In the genomic region with DNA sequence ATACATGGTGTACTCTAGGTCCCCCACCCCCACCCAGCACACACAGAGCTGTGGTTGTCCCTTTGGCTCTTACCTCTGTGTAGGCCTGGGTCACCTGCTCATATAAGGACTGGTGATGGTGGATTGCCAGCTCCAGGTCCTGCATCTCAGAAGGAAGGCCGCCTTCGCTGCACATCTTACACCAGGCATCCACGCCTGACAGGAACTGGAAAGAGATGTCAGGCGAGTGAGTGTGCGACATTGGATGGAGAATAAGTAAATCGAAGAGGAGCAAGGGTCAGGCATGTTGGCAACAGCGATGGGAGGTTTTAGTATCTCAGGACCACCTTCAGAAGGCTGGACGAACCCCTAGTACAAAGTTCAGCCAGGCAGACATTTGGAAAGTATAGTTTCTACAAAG, we compare ENCODE assay signal across 33 mouse cellular contexts.
"Had no signal": no experiment of that assay in that cellular context is flagged by ENCODE, and none has a peak within 500 bp of the region (broad histone marks: within the 10 kb centered on the region; RNA-seq: fewer than 3 reads in every experiment).

No protein-coding gene starts in this region.

- H3K4me2 ChIP-seq: heart, embryonic 12.5 days; heart, embryonic 13.5 days; heart, embryonic 15.5 days; hindbrain, embryonic 12.5 days; hindbrain, embryonic 13.5 days; hindbrain, embryonic 14.5 days; hindbrain, embryonic 15.5 days; intestine, embryonic 15.5 days; kidney, embryonic 15.5 days had no signal

- H3K9me3 ChIP-seq: heart, embryonic 13.5 days; heart, embryonic 15.5 days; hindbrain, embryonic 10.5 days; hindbrain, embryonic 12.5 days; hindbrain, embryonic 13.5 days; hindbrain, embryonic 15.5 days; intestine, embryonic 15.5 days; kidney, embryonic 15.5 days had no signal

- H3K36me3 ChIP-seq: heart, embryonic 12.5 days; heart, embryonic 15.5 days; intestine, embryonic 15.5 days had no signal

- H3K27me3 ChIP-seq: heart, embryonic 12.5 days; heart, embryonic 13.5 days; heart, embryonic 15.5 days; hindbrain, embryonic 12.5 days; hindbrain, embryonic 15.5 days; intestine, embryonic 15.5 days; kidney, embryonic 15.5 days had no signal

- H3K4me1 ChIP-seq: intestine, embryonic 15.5 days; kidney, embryonic 15.5 days had no signal

- H3K27ac ChIP-seq: heart, embryonic 13.5 days; heart, embryonic 15.5 days; hindbrain, embryonic 10.5 days; hindbrain, embryonic 12.5 days; hindbrain, embryonic 13.5 days; hindbrain, embryonic 14.5 days; hindbrain, embryonic 15.5 days; hindbrain, postnatal 0 days; intestine, embryonic 15.5 days; kidney, embryonic 15.5 days; kidney, postnatal 0 days; layer of hippocampus, adult 2 months; left cerebral cortex, adult 2 months had no signal

- H3K4me3 ChIP-seq: heart, embryonic 12.5 days; heart, embryonic 13.5 days; heart, embryonic 15.5 days; hindbrain, embryonic 10.5 days; hindbrain, embryonic 12.5 days; hindbrain, embryonic 13.5 days; hindbrain, embryonic 15.5 days; intestine, embryonic 15.5 days; kidney, embryonic 15.5 days; layer of hippocampus, adult 2 months; left cerebral cortex, adult 2 months had no signal

- H3K9ac ChIP-seq: heart, embryonic 12.5 days; heart, embryonic 13.5 days; heart, embryonic 15.5 days; hindbrain, embryonic 12.5 days; hindbrain, embryonic 13.5 days; hindbrain, embryonic 14.5 days; hindbrain, embryonic 15.5 days; intestine, embryonic 15.5 days; kidney, embryonic 15.5 days had no signal

- ATAC-seq: hindbrain, embryonic 16.5 days; hindbrain, postnatal 0 days; inflammation-experienced regulatory T-cells, adult 6 months; intestine, embryonic 15.5 days; intestine, embryonic 16.5 days; intestine, postnatal 0 days had no signal

- DNase-seq: heart, postnatal 10 days; heart, postnatal 36 days; heart, postnatal 4 days; kidney, adult 11 months; kidney, adult 18-20 months; kidney, adult 2 months; kidney, adult 8-10 months; kidney, adult 9 months; kidney, postnatal 10 days; kidney, postnatal 14 days; kidney, postnatal 25 days; kidney, postnatal 36 days; kidney, postnatal 4 days; layer of hippocampus, adult 9-11 months; layer of hippocampus, postnatal 36 days had no signal
